Mouse (Mus musculus) c-Kit-positive CD71-positive TER-119-negative erythroid progenitor cells, embryonic 14.5 days (primary cell): ENCODE measurements around the gene Ly6c2.
"Not testable (repeated sequence)": the region's sequence is repeated elsewhere in the genome, so short reads cannot be mapped to it uniquely, and the experiment has no call there.

Experiments used
- DNase-seq: peaks from one replicate; pipeline ENCODE4 v3.0.0-alpha.2; 2013; ENCODE audit warnings: low read depth

Gene Ly6c2

DNA sequence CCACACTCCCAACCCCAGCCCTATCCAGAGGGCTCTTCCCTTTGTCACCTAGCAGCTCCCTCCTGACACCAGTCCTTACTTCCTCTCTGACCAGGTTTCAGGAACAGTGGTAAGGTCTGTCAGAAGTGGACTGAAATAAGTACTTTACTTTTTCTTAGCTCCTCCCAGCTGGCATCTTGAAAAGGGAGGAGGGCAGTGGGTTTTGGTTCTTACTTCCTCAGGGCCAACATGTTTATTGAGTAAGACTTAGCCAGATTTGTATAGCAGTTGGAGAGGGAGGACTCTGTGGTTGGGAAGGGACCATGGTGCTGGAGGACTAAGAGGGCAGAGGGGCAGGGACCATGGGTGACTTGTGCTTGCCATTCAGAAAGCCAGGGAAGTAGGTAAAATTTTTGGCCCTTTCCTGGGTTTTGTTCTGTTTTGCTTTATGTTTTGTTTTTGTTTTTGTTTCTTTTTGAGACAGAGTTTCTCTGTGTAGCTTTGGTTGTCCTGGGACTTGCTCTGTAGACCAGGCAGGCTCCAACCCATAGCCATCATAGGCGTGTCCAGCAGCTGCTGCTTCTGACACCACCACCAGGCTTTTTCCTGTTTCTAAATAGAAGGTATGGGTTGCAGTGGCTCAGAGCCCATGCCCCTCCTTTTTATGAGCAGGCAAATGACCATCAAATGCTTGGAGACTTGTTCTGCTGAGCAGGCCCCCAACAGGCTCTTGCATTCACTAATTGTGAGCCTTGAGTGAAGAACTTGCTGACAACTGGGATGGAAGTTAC is at the start of gene Ly6c2:
TSS of gene Ly6c2 (minus strand) at position 110 of the 770 bp plus-strand sequence.
- not testable (repeated sequence) for DNase-seq

DNA sequence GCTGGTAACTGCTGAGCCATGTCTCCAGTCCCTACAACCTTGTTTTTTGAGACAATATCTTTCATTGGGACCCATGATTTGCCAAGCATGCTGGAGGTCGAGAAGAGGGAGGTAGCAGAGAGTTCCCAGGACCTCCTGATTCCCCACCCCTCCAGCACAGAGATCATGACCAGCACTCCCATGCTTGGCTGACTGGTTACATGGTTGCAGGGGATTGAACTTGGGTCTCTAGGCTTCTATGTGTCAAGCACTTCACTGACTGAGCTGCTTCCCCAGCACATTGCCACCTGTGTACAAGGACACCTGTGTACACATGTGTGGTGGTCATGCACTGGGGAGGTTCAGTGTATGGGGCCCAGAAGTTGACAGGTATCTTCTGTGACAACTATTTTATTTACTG is 45.9 kb upstream of the Ly6c2 start:
- no peak for DNase-seq

DNA sequence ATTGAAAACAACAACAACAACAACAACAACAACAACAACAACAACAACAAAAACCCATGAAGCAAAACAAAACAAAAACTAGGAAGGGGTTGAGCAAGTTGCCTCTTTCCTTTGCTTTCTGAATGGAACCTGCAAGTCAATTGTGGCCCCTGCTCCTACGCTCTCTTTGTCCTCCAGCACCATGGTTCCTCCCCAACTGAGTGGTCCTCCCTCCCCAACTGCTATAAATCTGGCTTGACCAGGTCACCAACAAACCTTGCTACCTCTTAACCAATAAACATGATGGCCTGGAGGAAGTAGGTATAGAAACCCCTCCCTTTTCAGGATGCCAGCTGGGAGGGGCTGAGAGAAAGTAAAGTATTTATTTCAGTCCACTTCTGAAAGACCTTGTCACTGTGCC is 43.2 kb upstream of the Ly6c2 start, which contains the start of gene Ly6g:
TSS of gene Ly6g (plus strand) at position 301 of the 400 bp plus-strand sequence.
- no peak for DNase-seq

DNA sequence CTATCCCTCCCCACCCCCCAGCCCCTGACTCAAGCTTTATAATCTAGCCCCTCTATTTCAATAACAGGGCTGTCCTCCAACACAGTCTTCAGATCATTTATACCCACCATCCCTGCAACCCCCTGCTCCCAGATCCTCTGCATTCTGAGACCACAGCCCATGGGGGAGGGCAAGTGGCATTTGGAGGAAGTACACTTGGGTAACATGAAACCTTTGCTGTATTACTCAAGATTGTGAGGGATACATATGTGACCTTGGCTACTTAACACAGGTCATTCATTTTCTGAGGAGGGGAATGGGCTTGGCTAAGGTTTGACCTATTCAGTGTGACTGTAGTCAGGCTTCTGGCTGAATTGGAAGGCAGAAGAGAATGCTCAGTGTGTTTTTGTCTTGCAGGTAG is 41.3 kb upstream of the Ly6c2 start:
- no peak for DNase-seq

DNA sequence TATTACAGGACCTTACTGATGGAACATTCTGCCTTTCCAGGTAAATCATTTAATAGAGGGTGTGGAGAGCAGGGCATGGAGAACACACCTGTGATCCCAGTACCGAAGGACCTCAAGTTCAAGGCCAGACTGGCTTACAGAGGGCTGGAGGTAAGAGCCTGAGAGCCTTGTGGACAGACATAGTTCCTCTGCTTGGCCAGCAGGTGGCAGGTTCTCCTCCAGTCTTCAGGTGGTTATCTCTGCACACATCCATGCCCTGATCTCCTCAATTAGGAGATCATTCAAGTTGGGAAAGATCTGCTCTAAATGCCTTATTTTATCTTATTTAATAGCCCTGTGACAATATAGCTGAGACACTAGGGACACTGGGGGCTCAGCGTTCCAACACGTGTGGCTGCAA is 32.0 kb upstream of the Ly6c2 start:
- DNase-seq, result no peak

DNA sequence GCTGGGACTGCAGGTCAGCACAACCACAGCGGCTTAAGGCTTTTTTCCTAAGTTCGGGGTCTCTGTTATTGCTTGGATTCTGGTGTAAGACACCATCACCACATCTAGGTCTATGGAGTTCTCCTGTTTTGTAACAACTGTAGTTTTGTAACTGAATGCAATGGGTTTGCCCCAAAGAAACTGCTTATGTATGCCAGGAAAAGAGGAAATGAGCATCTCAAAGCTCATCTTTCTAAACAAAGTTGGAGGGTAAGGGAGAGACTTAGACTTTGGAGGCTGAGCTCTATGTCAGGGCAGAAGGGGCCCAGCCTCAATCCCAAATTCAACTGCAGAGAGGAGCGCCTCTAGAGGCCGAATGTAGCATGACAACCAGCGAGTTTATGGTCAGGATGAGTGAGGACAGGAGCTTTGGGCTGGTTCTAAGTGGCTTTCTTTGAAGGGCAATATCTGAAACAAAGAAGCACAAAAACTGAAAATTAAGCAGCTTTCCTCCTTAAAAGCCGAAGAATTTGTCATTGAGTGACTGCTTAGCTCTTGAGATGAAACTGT is 30.1 kb upstream of the Ly6c2 start:
- DNase-seq, result not testable (repeated sequence)

DNA sequence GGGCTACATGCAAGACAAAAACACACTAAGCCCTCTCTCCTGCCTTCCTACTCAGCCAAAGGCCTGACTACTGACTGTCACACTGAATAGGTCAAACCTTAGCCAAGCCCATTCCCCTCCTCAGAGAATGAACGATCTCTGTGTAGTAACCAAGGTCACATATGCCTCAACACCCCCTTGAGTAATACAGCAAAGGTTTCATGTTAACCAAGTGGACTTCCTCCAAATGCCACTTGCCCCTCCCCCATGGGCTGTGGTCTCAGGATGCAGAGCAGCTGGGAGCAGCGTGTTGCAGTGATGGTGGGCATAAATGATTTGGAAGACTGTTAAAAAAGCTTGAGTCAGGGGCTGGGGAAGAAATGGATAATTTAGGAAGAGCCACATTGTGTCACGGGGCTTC is 26.0 kb upstream of the Ly6c2 start:
- not testable (repeated sequence) for DNase-seq

DNA sequence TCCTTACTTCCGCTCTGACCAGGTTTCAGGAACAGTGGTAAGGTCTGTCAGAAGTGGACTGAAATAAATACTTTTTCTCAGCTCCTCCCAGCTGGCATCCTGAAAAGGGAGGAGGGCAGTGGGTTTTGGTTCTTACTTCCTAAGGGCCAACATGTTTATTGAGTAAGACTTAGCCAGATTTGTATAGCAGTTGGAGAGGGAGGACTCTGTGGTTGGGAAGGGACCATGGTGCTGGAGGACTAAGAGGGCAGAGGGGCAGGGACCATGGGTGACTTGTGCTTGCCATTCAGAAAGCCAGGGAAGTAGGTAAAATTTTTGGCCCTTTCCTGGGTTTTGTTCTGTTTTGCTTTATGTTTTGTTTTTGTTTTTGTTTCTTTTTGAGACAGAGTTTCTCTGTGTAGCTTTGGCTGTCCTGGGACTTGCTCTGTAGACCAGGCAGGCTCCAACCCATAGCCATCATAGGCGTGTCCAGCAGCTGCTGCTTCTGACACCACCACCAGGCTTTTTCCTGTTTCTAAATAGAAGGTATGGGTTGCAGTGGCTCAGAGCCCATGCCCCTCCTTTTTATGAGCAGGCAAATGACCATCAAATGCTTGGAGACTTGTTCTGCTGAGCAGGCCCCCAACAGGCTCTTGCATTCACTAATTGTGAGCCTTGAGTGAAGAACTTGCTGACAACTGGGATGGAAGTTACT is 23.5 kb upstream of the Ly6c2 start:
- not testable (repeated sequence) for DNase-seq

DNA sequence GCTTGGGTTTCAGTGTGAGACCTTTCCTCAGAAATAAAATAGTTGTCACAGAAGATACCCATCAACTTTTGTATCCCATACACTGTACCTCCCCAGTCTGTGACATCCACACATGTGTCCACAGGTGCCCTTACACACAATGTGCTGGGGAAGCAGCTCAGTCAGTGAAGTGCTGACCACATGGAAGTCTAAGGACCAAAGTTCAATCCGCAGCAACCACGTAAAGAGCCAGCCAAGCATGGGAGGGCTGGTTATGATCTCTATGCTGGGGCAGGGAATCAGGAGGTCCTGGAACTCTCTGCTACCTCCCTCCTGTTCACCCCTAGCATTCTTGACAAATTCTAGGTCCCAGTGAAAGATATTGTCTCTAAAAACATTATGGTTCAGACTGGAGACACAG is 20.6 kb upstream of the Ly6c2 start:
- not testable (repeated sequence) for DNase-seq

DNA sequence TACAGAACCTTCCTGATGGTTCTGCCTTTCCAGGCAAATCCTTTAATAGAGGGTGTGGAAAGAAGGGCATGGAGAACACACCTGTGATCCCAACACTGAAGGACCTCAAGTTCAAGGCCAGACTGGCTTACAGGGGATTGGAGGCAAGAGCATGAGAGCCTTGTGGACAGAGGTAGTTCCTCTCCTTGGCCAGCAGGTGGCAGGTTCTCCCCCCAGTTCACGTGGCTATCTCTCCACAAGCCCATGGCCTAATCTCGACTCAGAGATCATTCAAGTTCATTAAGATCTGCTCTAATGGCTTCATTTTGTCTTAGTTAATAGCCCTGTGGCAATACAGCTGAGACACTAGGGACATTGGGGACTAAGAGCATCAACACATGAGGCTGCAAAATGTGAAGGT is 8.3 kb upstream of the Ly6c2 start:
- peak; percentile 10 for DNase-seq

DNA sequence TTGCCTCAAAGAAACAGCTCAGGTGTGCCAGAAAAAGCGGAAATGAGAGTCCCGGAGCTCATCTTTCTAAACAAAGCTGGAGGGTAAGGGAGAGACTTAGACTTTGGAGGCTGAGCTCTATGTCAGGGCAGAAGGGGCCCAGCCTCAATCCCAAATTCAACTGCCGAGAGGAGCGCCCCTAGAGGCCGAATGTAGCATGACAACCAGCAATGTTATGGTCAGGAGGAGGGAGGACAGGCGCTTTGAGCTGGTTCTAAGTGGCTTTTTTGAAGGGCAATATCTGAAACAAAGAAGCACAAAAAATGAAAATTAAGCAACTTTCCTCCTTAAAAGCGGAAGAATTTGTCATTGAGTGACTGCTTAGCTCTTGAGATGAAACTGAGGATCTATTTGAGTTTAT is 7.0 kb upstream of the Ly6c2 start:
- peak; percentile 14 for DNase-seq

DNA sequence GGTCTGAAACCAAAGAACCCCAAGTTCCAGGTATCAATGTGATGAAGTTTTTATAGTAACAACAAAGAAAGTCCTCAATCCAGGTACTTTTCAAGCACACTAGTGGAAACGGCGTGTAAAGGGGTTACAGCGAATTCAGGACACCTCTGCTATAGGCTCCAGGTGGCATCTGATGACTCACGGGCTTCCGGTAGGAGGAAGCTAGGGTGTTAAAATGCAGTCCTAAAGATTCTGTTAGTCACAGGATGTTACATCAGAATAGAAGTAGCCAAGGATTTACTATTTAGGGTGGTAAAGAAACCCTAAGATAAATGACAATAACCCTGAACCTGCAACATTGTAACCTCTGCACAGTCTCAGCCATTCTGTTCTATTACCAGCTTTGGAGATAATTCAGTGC is 5.7 kb upstream of the Ly6c2 start:
- DNase-seq, result not testable (repeated sequence)

DNA sequence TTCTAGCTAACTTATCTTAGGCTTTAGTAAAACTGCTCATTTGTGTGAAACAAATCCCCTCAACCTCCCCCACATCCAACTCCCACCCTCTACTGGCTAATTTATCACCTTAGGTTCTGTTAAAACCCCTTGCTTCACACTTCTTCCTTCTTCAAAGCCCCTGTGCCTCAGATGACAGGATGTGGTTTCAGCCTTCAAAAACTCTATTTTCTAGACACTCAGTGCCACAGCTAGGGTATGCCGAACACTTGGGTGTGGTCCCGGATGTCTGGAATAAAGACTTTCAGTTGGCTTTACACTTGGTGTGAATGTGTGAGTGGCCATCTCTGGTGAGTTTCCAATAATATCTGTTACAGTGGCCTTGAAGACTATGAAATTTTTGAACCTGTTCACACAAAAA is 4.8 kb upstream of the Ly6c2 start:
- DNase-seq, result no peak

DNA sequence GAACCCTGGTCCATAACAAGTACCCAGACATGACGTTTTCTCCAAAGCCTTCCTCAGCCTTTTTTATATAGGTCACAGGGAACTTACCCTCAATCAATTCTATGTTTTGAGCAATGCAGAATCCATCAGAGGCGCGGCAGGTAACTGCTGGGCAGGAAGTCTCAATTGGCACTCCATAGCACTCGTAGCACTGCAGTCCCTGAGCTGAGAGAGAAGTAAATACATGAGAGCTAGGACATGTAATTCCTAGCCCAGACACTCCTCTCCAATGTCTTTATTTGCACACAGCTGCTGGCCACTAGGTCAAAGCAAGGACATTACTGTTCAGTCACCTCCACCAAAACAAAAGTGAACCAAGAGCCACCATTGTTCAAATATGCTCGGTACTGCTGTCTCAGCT is 1.3 kb downstream of the Ly6c2 start:
- DNase-seq, result not testable (repeated sequence)

DNA sequence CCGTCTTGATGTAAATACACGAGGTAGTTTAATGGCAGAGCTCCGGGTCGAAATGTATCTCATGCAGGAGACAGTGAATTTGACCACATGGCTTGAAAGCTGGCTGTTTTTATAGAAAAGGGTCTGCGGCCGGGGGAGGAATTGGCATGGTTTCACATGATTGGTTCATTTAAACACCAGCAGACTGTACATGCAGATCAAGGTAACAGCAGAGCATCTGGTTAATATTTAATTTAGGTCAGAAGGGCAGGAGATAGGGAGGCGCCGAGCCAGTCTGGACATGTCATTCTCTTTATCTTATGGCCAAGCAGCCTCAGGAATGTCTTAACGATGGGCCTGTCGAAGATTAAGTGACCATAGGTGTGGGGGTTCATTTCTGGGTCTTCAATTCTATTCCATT is 12.5 kb downstream of the Ly6c2 start:
- DNase-seq, result no peak

DNA sequence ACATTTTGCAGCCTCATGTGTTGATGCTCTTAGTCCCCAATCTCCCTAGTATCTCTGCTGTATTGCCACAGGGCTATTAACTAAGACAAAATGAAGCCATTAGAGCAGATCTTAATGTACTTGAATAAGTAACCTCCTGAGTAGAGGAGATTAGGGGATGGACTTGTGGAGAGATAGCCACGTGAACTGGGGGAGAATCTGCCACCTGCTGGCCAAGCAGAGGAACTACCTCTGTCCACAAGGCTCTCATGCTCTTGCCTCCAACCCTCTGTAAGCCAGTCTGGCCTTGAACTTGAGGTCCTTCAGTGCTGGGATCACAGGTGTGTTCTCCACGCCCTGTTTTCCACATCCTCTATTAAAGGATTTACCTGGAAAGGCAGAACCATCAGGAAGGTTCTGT is 23.7 kb downstream of the Ly6c2 start:
- DNase-seq, result not testable (repeated sequence)

DNA sequence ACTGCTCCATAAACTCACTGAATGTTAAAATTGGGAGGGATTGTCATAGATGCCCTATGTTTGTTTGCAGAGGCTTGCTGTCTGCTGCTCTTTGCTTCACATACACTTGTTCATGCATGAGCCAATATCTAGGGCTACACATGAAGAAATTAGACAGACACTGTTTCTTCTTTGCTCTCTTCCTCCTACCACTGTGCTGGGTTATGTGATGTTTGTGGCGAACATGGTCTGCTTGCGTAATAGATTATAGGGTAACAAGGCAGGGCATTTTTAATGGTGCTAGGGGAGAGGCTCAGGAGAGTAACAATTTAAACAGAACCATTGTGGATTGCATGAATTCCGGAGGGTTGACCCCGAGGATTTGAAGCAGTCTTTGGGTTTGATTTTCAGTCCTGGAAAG is 41.8 kb downstream of the Ly6c2 start:
- no peak for DNase-seq

DNA sequence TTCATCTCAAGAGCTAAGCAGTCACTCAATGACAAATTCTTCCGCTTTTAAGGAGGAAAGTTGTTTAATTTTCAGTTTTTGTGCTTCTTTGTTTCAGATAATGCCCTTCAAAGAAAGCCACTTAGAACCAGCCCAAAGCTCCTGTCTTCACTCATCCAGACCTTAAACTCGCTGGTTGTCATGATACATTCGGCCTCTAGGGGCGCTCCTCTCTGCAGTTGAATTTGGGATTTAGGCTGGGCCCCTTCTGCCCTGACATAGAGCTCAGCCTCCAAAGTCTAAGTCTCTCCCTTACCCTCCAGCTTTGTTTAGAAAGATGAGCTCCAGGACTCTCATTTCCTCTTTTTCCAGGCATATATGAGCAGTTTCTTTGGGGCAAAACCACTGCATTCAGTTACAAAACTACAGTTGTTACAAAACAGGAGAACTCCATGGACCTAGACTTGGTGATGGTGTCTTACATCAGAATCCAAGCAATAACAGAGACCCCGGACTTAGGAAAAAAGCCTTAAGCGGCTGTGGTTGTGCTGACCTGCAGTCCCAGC is 49.7 kb downstream of the Ly6c2 start:
- DNase-seq, result peak; percentile 24

DNA sequence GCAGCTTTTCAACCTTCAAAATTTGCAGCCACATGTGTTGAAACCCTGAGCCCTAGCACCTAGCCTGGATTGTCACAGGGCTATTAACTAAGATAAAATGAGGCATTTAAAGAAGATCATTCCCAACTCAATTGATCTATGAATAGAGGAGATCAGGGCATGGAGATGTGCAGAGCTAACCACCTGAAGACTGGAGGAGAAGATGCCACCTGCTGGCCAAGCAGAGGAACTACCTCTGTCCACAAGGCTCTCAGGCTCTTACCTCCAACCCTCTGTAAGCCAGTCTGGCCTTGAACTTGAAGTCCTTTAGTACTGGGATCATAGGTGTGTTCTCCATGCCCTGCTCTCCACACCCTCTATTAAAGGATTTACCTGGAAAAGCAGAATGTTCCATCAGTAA is 51.3 kb downstream of the Ly6c2 start:
- DNase-seq, result peak; percentile 5
